Mouse (Mus musculus) ES-E14 (cell line): ENCODE data around the gene Sox5. TPM values are rescaled to one million over a fixed set of nuclear protein-coding genes. Genes with fewer than 3 reads are reported as not detected.

Experiments used
- DNase-seq: peaks from one replicate; pipeline ENCODE4 v3.0.0-alpha.2; 2013; ENCODE audit warnings: low read depth, low spot score
- H3K27ac ChIP-seq: 2 replicates; pipeline ENCODE4 v1.5.1; 2012; ENCODE audit warnings: low read depth, mild to moderate bottlenecking, low read length, moderate library complexity, mixed read lengths; ENCODE audit not compliant: poor library complexity, insufficient read depth, severe bottlenecking
- H3K36me3 ChIP-seq: 2 replicates; pipeline ENCODE4 v1.6.1; 2012; ENCODE audit warnings: mild to moderate bottlenecking, low read length, moderate library complexity, mixed read lengths; ENCODE audit not compliant: control insufficient read depth, poor library complexity, insufficient read depth, severe bottlenecking
- H3K4me1 ChIP-seq, 2 experiments: fragments of 150-350 bp in 1 of 2; sonication (generic) in 1 of 2; 2 replicates each; pipeline ENCODE4 v1.6.1; 2012; ENCODE audit warnings: low read length in 2 of 2, mild to moderate bottlenecking in 1 of 2, mixed read lengths in 1 of 2; ENCODE audit not compliant: control insufficient read depth in 2 of 2, insufficient read depth in 2 of 2, poor library complexity in 1 of 2
- H3K4me3 ChIP-seq, 2 experiments: fragments of 150-350 bp in 1 of 2; sonication (generic) in 1 of 2; 2 replicates each; pipeline ENCODE4 v1.5.1; 2012; ENCODE audit warnings: low read length in 2 of 2, low read depth in 1 of 2, mild to moderate bottlenecking in 1 of 2, mixed read lengths in 1 of 2; ENCODE audit not compliant: insufficient read depth in 1 of 2, poor library complexity in 1 of 2, severe bottlenecking in 1 of 2
- H3K9ac ChIP-seq: 2 replicates; pipeline ENCODE4 v1.6.1; 2012; ENCODE audit warnings: low read depth, mild to moderate bottlenecking, low read length, mixed read lengths; ENCODE audit not compliant: poor library complexity, insufficient read depth, severe bottlenecking
- H3K9me3 ChIP-seq: fragments of 150-350 bp; sonication (generic); 2 replicates; pipeline ENCODE4 v1.6.1; 2012; ENCODE audit warnings: low read depth, mild to moderate bottlenecking, low read length; ENCODE audit not compliant: control insufficient read depth, insufficient read depth
- CHD2 ChIP-seq: IDR thresholded peaks from 2 replicates; pipeline ENCODE4 v1.6.1; 2014; ENCODE audit warnings: mild to moderate bottlenecking, low read depth, low read length, inconsistent platforms
- HCFC1 ChIP-seq: IDR thresholded peaks from 2 replicates; pipeline ENCODE4 v1.6.1; 2012; ENCODE audit warnings: low read length, inconsistent platforms, borderline replicate concordance; ENCODE audit not compliant: insufficient read depth
- MAFK ChIP-seq: IDR thresholded peaks from 2 replicates; pipeline ENCODE4 v1.6.1; 2014; ENCODE audit warnings: mild to moderate bottlenecking, low read depth, low read length, inconsistent platforms; ENCODE audit not compliant: insufficient read depth
- ZC3H11A ChIP-seq: IDR thresholded peaks from 2 replicates; pipeline ENCODE4 v1.6.1; 2012; ENCODE audit warnings: low read depth, mild to moderate bottlenecking, inconsistent platforms, low read length, borderline replicate concordance
- ZNF384 ChIP-seq: IDR thresholded peaks from 2 replicates; pipeline ENCODE4 v1.6.1; 2012; ENCODE audit warnings: low read depth, low read length, inconsistent platforms
- in situ Hi-C, 2 experiments: fragments of 600-800 bp; cut with MboI; formaldehyde crosslinking; loops; one replicate each; pipeline ENCODE4 v1.15.1; 2025; ENCODE audit warnings: low sequenced_read_pairs in 2 of 2, inconsistent platforms in 1 of 2; ENCODE audit not compliant: unreplicated experiment in 2 of 2
- total RNA-seq: library from RNA; depleted of rRNA; stranded (reverse); fragments of 300-350 nt; gene quantifications from 2 replicates; pipeline ENCODE4 v1.2.3, GENCODE M21; 2012

Sox5 gene
- total RNA-seq, 1 experiment = 0.36 TPM

DNA sequence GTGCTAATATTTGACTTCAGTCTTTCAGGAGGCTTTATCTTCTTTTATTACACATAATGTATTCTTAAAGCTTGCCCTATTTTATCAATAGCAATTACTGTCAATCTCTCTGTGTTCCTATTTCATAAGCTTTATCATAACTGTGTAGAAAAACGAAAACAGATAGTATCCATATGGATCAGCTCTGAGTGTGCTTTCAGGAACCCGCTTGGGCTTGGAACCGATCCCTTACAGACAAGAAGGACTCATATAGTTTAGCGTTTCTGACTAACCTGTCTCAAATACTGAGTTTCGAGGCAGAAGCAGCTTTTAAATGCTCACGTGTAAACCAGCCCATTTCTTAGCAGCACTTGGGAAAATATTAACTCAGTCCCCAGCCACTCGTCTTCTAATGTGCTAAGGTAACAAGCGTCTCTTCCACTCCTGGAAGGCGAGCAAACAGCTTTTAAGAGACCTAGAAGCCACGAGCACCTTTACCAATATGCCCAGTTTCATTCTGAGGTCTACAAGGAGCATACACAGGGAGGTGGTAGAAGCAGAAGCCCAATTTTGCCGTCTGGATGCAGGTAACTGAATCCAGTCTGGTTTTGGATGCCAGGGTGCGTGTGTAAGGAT lies 706.3 kb downstream of the Sox5 start:
- in situ Hi-C loops = no loop called here
- Histone ChIP-seq H3K27ac (no peak overlapping the region), H3K36me3 (no peaks in the 10 kb centered on the region), H3K9ac (no peak overlapping the region), H3K4me1 (no peaks in the 10 kb centered on the region), H3K9me3 (no peaks in the 10 kb centered on the region), H3K4me3 (no peak overlapping the region)
- no peak for DNase-seq
- TF ChIP-seq ZNF384 (no peak), MAFK (no peak), CHD2 (no peak), HCFC1 (no peak), ZC3H11A (no peak)

DNA sequence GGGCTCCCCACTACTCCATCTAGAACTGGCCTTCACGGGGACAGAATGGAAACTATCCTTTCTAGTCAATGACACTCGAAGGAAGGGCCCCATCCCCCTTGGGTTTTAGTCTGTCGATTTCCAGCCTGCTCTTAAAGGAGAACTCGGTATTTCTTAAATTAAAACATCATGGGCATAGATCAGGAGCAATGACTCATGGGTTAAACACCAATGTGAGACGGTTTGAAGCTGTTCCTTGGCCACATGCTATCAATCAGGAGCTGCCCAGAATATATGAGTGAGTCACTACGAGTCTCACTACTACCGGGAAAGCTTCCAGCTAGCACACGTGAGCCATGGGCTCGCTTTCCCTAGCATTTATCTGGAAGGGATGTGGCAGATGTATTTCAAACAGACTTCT lies 707.0 kb downstream of the Sox5 start:
- Histone ChIP-seq H3K4me3 (no peak overlapping the region), H3K36me3 (no peaks in the 10 kb centered on the region), H3K4me1 (no peaks in the 10 kb centered on the region), H3K9ac (no peak overlapping the region), H3K9me3 (no peaks in the 10 kb centered on the region), H3K27ac (no peak overlapping the region)
- in situ Hi-C loops = no loop called here
- DNase-seq = no peak
- TF ChIP-seq ZC3H11A = no peak
- TF ChIP-seq ZNF384 = no peak
- no peak for TF ChIP-seq HCFC1
- TF ChIP-seq MAFK = no peak
- TF ChIP-seq CHD2 = no peak

DNA sequence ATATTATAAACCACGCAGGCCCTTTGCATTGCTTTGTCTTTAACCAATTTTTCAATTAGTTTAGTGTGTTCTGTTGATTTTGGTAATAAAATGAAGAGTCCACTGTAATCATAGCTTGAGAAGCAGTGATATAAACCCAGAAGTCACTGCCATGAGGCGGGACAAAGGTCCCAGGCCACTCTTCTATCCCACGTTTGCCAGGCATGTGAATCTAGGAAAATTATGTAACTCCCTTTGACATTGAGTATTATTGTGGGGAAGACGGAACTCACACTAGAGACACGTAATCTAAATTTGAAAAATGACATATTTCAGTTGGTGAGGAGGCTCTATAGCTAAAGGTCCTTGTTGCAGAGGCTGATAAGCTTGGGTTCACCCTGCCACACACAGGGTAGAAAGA lies 711.3 kb downstream of the Sox5 start:
- TF ChIP-seq CHD2 (no peak), HCFC1 (no peak), ZNF384 (no peak)
- H3K4me3 ChIP-seq = no peak overlapping the region
- H3K36me3 ChIP-seq = no peaks in the 10 kb centered on the region
- no peaks in the 10 kb centered on the region for H3K9me3 ChIP-seq
- H3K9ac ChIP-seq = no peak overlapping the region
- no peak overlapping the region for H3K27ac ChIP-seq
- in situ Hi-C loops = no loop called here
- DNase-seq = no peak
- H3K4me1 ChIP-seq = no peaks in the 10 kb centered on the region

DNA sequence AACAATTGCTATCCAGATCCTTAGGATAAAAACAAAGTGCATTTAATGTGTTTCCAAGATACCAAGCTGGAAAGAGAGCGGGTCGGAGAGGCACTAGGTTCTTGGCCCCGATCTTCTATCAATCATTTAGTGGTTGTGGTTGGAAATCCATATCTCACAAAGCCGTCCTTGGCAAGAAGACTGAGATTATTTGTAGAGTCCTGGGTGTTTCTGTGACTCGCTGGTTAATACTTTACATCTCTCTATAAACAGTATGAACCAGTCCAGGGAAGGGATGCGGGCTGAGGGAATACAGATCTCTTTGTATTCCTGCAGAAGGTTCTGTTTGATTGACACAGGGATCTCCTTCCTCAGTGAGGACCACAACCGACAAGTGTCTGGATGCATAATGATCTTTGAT lies 714.3 kb downstream of the Sox5 start:
- no peak for DNase-seq
- H3K4me1 ChIP-seq = no peaks in the 10 kb centered on the region
- in situ Hi-C loops = no loop called here

DNA sequence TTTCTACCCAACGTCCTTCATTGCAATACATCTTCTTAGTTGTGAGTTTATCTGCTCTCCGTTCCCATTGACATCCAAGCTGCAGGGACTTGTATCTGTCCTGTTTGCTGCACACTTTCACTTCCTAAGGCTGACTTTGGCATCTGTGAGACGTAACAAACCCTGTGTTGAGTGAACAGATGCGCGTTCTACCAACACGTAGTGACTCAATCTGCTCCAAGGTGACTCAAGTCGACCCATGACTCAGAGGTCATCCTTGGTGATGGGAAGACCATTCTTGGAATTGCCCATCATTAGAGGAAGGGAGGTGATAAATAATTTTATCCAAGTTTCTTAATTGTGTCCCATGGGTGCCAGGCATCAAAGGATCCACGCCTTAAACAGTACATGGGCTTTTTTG lies 719.3 kb downstream of the Sox5 start:
- no peaks in the 10 kb centered on the region for H3K36me3 ChIP-seq
- H3K4me1 ChIP-seq = no peaks in the 10 kb centered on the region
- H3K9me3 ChIP-seq = no peaks in the 10 kb centered on the region
- in situ Hi-C loops = no loop called here
- no peak overlapping the region for H3K4me3 ChIP-seq
- no peak for DNase-seq
- no peak overlapping the region for H3K9ac ChIP-seq
- no peak overlapping the region for H3K27ac ChIP-seq
- no peak for TF ChIP-seq MAFK
- no peak for TF ChIP-seq ZNF384
- TF ChIP-seq HCFC1 = no peak
- TF ChIP-seq CHD2 = no peak
- no peak for TF ChIP-seq ZC3H11A

More for the DNA sequence above, 714.3 kb downstream of the Sox5 start:
- H3K36me3 ChIP-seq = no peaks in the 10 kb centered on the region
- no peak overlapping the region for H3K4me3 ChIP-seq
- no peak overlapping the region for H3K27ac ChIP-seq
- no peaks in the 10 kb centered on the region for H3K9me3 ChIP-seq
- H3K9ac ChIP-seq = no peak overlapping the region
- TF ChIP-seq ZC3H11A = no peak
